Comparison of ENCODE assay signal across 9 mouse cellular contexts in genomic region chr8:83660995-83661680, GRCm38 (mm10). TPM values are rescaled to one million over a fixed set of nuclear protein-coding genes. Genes with fewer than 3 reads are reported as not detected.
DNase-seq lines count a peak whose midpoint lies in the region; ATAC-seq and TF ChIP-seq lines count a peak whose summit lies in the region.
"Had no signal": no experiment of that assay in that cellular context is flagged by ENCODE, and none has a peak within 500 bp of the region (broad histone marks: within the 10 kb centered on the region; RNA-seq: fewer than 3 reads in every experiment).

No protein-coding gene starts in this region.

- TF ChIP-seq EP300 in liver, embryonic 14.5 days (IDR thresholded peaks at IDR 0.05; ENCODE audit: low read depth), result no peak
- no peak for TF ChIP-seq EP300 in stomach, postnatal 0 days (optimal IDR thresholded peaks at IDR 0.05)

- H3K36me3 ChIP-seq in embryonic facial prominence, embryonic 10.5 days (replicated peaks), result peaks cover 51% of the 10 kb centered on the region
- H3K36me3 ChIP-seq in hindbrain, embryonic 16.5 days (ENCODE audit: control insufficient read depth, insufficient read depth, low read length), result no peaks in the 10 kb centered on the region
- H3K36me3 ChIP-seq in liver, embryonic 14.5 days (replicated peaks; ENCODE audit: control insufficient read depth, insufficient read depth, low read depth), result no peaks in the 10 kb centered on the region
- peaks cover 6% of the 10 kb centered on the region; the same call in 1 of the 2 replicates for H3K36me3 ChIP-seq in stomach, postnatal 0 days (ENCODE audit: control insufficient read depth, insufficient read depth, low read length)

- TF ChIP-seq CTCF in gastrocnemius, adult 2 months (IDR thresholded peaks at IDR 0.05), result no peak
- TF ChIP-seq CTCF in liver, embryonic 14.5 days (IDR thresholded peaks at IDR 0.05; ENCODE audit: low read depth), result no peak
- no peak for TF ChIP-seq CTCF in stomach, postnatal 0 days (IDR thresholded peaks at IDR 0.05; ENCODE audit: low read depth)

- intact Hi-C loops in gastrocnemius, adult 2 months (cut with DNase I), result loop anchor here (5.0 kb wide), 1 partner anchor 36 kb away; the partner anchor contains the start of gene Pkn1

- DNase-seq in gastrocnemius, adult 2 months, result peak; percentile 47
- DNase-seq in gastrocnemius, postnatal 25 days, result no peak
- peak; percentile 60 for DNase-seq in embryonic facial prominence, embryonic 10.5 days (ENCODE audit: low spot score)
- DNase-seq in liver, embryonic 14.5 days (ENCODE audit: low read depth in 3 of 3, low spot score in 3 of 3), result no peak
- DNase-seq in stomach, postnatal 0 days (ENCODE audit: low spot score), result peak; percentile 39
- no peak for DNase-seq in urinary bladder, postnatal 25 days (ENCODE audit: low spot score)

- H3K4me2 ChIP-seq in hindbrain, embryonic 16.5 days (ENCODE audit: low read length), result 0 out of 2 replicates have a peak overlapping the region, but pooled peaks have one; percentile 10
- H3K4me2 ChIP-seq in liver, embryonic 14.5 days (ENCODE audit: low read depth), result peak overlapping the region; percentile 6; the same call in 1 of the 2 replicates
- H3K4me2 ChIP-seq in stomach, postnatal 0 days (replicated peaks; ENCODE audit: low read depth), result peak overlapping the region; percentile 43

- peaks cover under 1% of the 10 kb centered on the region; the same call in 1 of the 2 replicates for H3K27me3 ChIP-seq in embryonic facial prominence, embryonic 10.5 days (replicated peaks; ENCODE audit: low read depth, poor library complexity, severe bottlenecking)
- H3K27me3 ChIP-seq in hindbrain, embryonic 16.5 days (replicated peaks; ENCODE audit: control insufficient read depth, insufficient read depth, low read length), result no peaks in the 10 kb centered on the region
- H3K27me3 ChIP-seq in liver, embryonic 14.5 days (ENCODE audit: control insufficient read depth, insufficient read depth, low read length), result no peaks in the 10 kb centered on the region
- H3K27me3 ChIP-seq in stomach, postnatal 0 days (ENCODE audit: control insufficient read depth, insufficient read depth, low read length), result no peaks in the 10 kb centered on the region

- ATAC-seq in hindbrain, embryonic 16.5 days, result peak; percentile 5; the same call in 1 of the 2 replicates
- no peak for ATAC-seq in liver, embryonic 14.5 days (ENCODE audit: insufficient read depth)
- no peak for ATAC-seq in stomach, postnatal 0 days (ENCODE audit: low FRiP score, low TSS enrichment)
- ATAC-seq in erythroid progenitor cell, adult 5-6 weeks (replicated peaks; ENCODE audit: low FRiP score, poor library complexity, severe bottlenecking), result no peak

- H3K9me3 ChIP-seq in embryonic facial prominence, embryonic 10.5 days, result no peaks in the 10 kb centered on the region
- H3K9me3 ChIP-seq in hindbrain, embryonic 16.5 days (ENCODE audit: control insufficient read depth, low read length), result no peaks in the 10 kb centered on the region
- H3K9me3 ChIP-seq in liver, embryonic 14.5 days (ENCODE audit: control insufficient read depth, low read length), result no peaks in the 10 kb centered on the region
- no peaks in the 10 kb centered on the region for H3K9me3 ChIP-seq in stomach, postnatal 0 days (ENCODE audit: control insufficient read depth, low read length)

- WGBS in embryonic facial prominence, embryonic 10.5 days, result 15% methylated on average over 22 of the region's 22 CpGs
- WGBS in hindbrain, embryonic 16.5 days, result 24% methylated on average over 22 of the region's 22 CpGs
- WGBS in liver, embryonic 14.5 days (ENCODE audit: insufficient replicate concordance), result 40% methylated on average over 22 of the region's 22 CpGs
- WGBS in stomach, postnatal 0 days, result 23% methylated on average over 22 of the region's 22 CpGs

- peak overlapping the region; percentile 44 for H3K4me3 ChIP-seq in gastrocnemius, adult 2 months
- H3K4me3 ChIP-seq in embryonic facial prominence, embryonic 10.5 days, result peak overlapping the region; percentile 43
- no peak overlapping the region for H3K4me3 ChIP-seq in hindbrain, embryonic 16.5 days (ENCODE audit: low read length)
- H3K4me3 ChIP-seq in liver, embryonic 14.5 days (ENCODE audit: insufficient read depth in 1 of 2, low read depth in 2 of 2, low read length in 2 of 2), result no peak overlapping the region
- H3K4me3 ChIP-seq in stomach, postnatal 0 days (ENCODE audit: low read depth, low read length), result peak overlapping the region; percentile 21; the same call in 1 of the 2 replicates

- peaks cover 68% of the 10 kb centered on the region for H3K4me1 ChIP-seq in embryonic facial prominence, embryonic 10.5 days
- peaks cover 23% of the 10 kb centered on the region for H3K4me1 ChIP-seq in hindbrain, embryonic 16.5 days (ENCODE audit: control insufficient read depth, insufficient read depth, low read depth, low read length)
- H3K4me1 ChIP-seq in liver, embryonic 14.5 days (replicated peaks; ENCODE audit: control insufficient read depth in 2 of 2, insufficient read depth in 2 of 2, low read length in 1 of 2), result peaks cover 8 to 12% of the 10 kb centered on the region in 2 experiments
- H3K4me1 ChIP-seq in stomach, postnatal 0 days (replicated peaks; ENCODE audit: control insufficient read depth, insufficient read depth), result peaks cover 25% of the 10 kb centered on the region

- H3K9ac ChIP-seq in hindbrain, embryonic 16.5 days (ENCODE audit: low read depth, low read length), result peak overlapping the region; percentile 28; the same call in 1 of the 2 replicates
- no peak overlapping the region for H3K9ac ChIP-seq in liver, embryonic 14.5 days (replicated peaks)
- peak overlapping the region; percentile 59 for H3K9ac ChIP-seq in stomach, postnatal 0 days (ENCODE audit: low read length)

- peak overlapping the region; percentile 67 for H3K27ac ChIP-seq in gastrocnemius, adult 2 months
- peak overlapping the region; percentile 68 for H3K27ac ChIP-seq in embryonic facial prominence, embryonic 10.5 days (replicated peaks)
- peak overlapping the region; percentile 9; the same call in 1 of the 2 replicates for H3K27ac ChIP-seq in hindbrain, embryonic 16.5 days (ENCODE audit: low read depth, low read length)
- H3K27ac ChIP-seq in liver, embryonic 14.5 days, result no peak overlapping the region
- H3K27ac ChIP-seq in stomach, postnatal 0 days (replicated peaks), result peak overlapping the region; percentile 80
- H3K27ac ChIP-seq: macrophage had no signal

RNA-seq across cellular contexts. Expression of gene Ptger1, which starts 5.3 kb away (rescaled TPM):
- total RNA-seq in gastrocnemius, adult 2 months (2021), result under 1 TPM; 0.08 to 0.39 TPM
- under 1 TPM; 0.13 to 0.15 TPM for total RNA-seq in gastrocnemius, postnatal 25 days (2021)
- 0.36 and 0.41 TPM in 2 replicates for polyA plus RNA-seq in embryonic facial prominence, embryonic 10.5 days (2016; fragmentation: Nextera tagmentation; extraction: Ambion mirVana)
- 0.61 and 0.87 TPM in 2 replicates for polyA plus RNA-seq in hindbrain, embryonic 16.5 days (2015; fragmentation: Nextera tagmentation; extraction: Ambion mirVana)
- polyA plus RNA-seq in liver, embryonic 14.5 days (2012; rRNA removed), result 0.09 and 0.19 TPM in 2 replicates
- 0.18 and 0.47 TPM in 2 replicates for polyA plus RNA-seq in liver, embryonic 14.5 days (2014; fragmentation: Nextera tagmentation; extraction: Ambion mirVana)
- 5.6 and 5.9 TPM in 2 replicates for polyA plus RNA-seq in stomach, postnatal 0 days (2015; fragmentation: Nextera tagmentation; extraction: Ambion mirVana)
- not detected in 2 replicates for total RNA-seq in erythroid progenitor cell, adult 5-6 weeks (2015; ENCODE audit: low replicate concordance)
- total RNA-seq in erythroid progenitor cell, adult 5-6 weeks (2017; ENCODE audit: low replicate concordance), result 0.13 TPM in 1 of 2 replicates, not detected in the other

RNA-seq across cellular contexts. Expression of gene Gipc1, which starts 8.7 kb away (rescaled TPM):
- 10 to 100 TPM; 17.8 to 20.3 TPM for total RNA-seq in gastrocnemius, adult 2 months (2021)
- total RNA-seq in gastrocnemius, postnatal 25 days (2021), result 10 to 100 TPM; 18.9 to 20.4 TPM
- 208 and 209 TPM in 2 replicates for polyA plus RNA-seq in embryonic facial prominence, embryonic 10.5 days (2016; fragmentation: Nextera tagmentation; extraction: Ambion mirVana)
- 135 TPM in 2 replicates for polyA plus RNA-seq in hindbrain, embryonic 16.5 days (2015; fragmentation: Nextera tagmentation; extraction: Ambion mirVana)
- 22.5 and 27.2 TPM in 2 replicates for polyA plus RNA-seq in liver, embryonic 14.5 days (2012; rRNA removed)
- polyA plus RNA-seq in liver, embryonic 14.5 days (2014; fragmentation: Nextera tagmentation; extraction: Ambion mirVana), result 32.5 and 34.7 TPM in 2 replicates
- 171 and 183 TPM in 2 replicates for polyA plus RNA-seq in stomach, postnatal 0 days (2015; fragmentation: Nextera tagmentation; extraction: Ambion mirVana)
- total RNA-seq in erythroid progenitor cell, adult 5-6 weeks (2015; ENCODE audit: low replicate concordance), result 2.9 and 5.9 TPM in 2 replicates
- 9.3 and 12.5 TPM in 2 replicates for total RNA-seq in erythroid progenitor cell, adult 5-6 weeks (2017; ENCODE audit: low replicate concordance)

RNA-seq across cellular contexts. Expression of gene Pkn1, which starts 37.8 kb away (rescaled TPM):
- total RNA-seq in gastrocnemius, adult 2 months (2021), result 10 to 100 TPM; 25.8 to 29.9 TPM
- total RNA-seq in gastrocnemius, postnatal 25 days (2021), result 10 to 100 TPM; 34.4 to 47.5 TPM
- 30.3 and 30.9 TPM in 2 replicates for polyA plus RNA-seq in embryonic facial prominence, embryonic 10.5 days (2016; fragmentation: Nextera tagmentation; extraction: Ambion mirVana)
- 21.2 and 24.6 TPM in 2 replicates for polyA plus RNA-seq in hindbrain, embryonic 16.5 days (2015; fragmentation: Nextera tagmentation; extraction: Ambion mirVana)
- 8.7 and 9.5 TPM in 2 replicates for polyA plus RNA-seq in liver, embryonic 14.5 days (2012; rRNA removed)
- 6.9 TPM in 2 replicates for polyA plus RNA-seq in liver, embryonic 14.5 days (2014; fragmentation: Nextera tagmentation; extraction: Ambion mirVana)
- 14.4 and 16.2 TPM in 2 replicates for polyA plus RNA-seq in stomach, postnatal 0 days (2015; fragmentation: Nextera tagmentation; extraction: Ambion mirVana)
- 12.6 and 25.9 TPM in 2 replicates for total RNA-seq in erythroid progenitor cell, adult 5-6 weeks (2015; ENCODE audit: low replicate concordance)
- total RNA-seq in erythroid progenitor cell, adult 5-6 weeks (2017; ENCODE audit: low replicate concordance), result 9.2 and 11.0 TPM in 2 replicates

RNA-seq across cellular contexts. Expression of gene Dnajb1, which starts 53.1 kb away (rescaled TPM):
- 10 to 100 TPM in 1 of 2 experiments, 1 to 10 TPM in 1; 3.6 to 11.8 TPM for total RNA-seq in gastrocnemius, adult 2 months (2021)
- total RNA-seq in gastrocnemius, postnatal 25 days (2021), result 1 to 10 TPM; 4.6 to 6.0 TPM
- 78.3 and 84.7 TPM in 2 replicates for polyA plus RNA-seq in embryonic facial prominence, embryonic 10.5 days (2016; fragmentation: Nextera tagmentation; extraction: Ambion mirVana)
- polyA plus RNA-seq in hindbrain, embryonic 16.5 days (2015; fragmentation: Nextera tagmentation; extraction: Ambion mirVana), result 60.8 and 61.8 TPM in 2 replicates
- polyA plus RNA-seq in liver, embryonic 14.5 days (2012; rRNA removed), result 26.1 and 32.7 TPM in 2 replicates
- polyA plus RNA-seq in liver, embryonic 14.5 days (2014; fragmentation: Nextera tagmentation; extraction: Ambion mirVana), result 37.6 and 37.8 TPM in 2 replicates
- 36.9 and 39.9 TPM in 2 replicates for polyA plus RNA-seq in stomach, postnatal 0 days (2015; fragmentation: Nextera tagmentation; extraction: Ambion mirVana)
- 56.2 and 59.5 TPM in 2 replicates for total RNA-seq in erythroid progenitor cell, adult 5-6 weeks (2015; ENCODE audit: low replicate concordance)
- 58.9 and 62.4 TPM in 2 replicates for total RNA-seq in erythroid progenitor cell, adult 5-6 weeks (2017; ENCODE audit: low replicate concordance)

RNA-seq across cellular contexts. Expression of gene Tecr, which starts 53.4 kb away (rescaled TPM):
- 100 to 1,000 TPM; 416 to 566 TPM for total RNA-seq in gastrocnemius, adult 2 months (2021)
- total RNA-seq in gastrocnemius, postnatal 25 days (2021), result 100 to 1,000 TPM; 313 to 489 TPM
- 667 and 713 TPM in 2 replicates for polyA plus RNA-seq in embryonic facial prominence, embryonic 10.5 days (2016; fragmentation: Nextera tagmentation; extraction: Ambion mirVana)
- 1,512 and 1,598 TPM in 2 replicates for polyA plus RNA-seq in hindbrain, embryonic 16.5 days (2015; fragmentation: Nextera tagmentation; extraction: Ambion mirVana)
- polyA plus RNA-seq in liver, embryonic 14.5 days (2012; rRNA removed), result 176 and 217 TPM in 2 replicates
- polyA plus RNA-seq in liver, embryonic 14.5 days (2014; fragmentation: Nextera tagmentation; extraction: Ambion mirVana), result 294 and 325 TPM in 2 replicates
- polyA plus RNA-seq in stomach, postnatal 0 days (2015; fragmentation: Nextera tagmentation; extraction: Ambion mirVana), result 413 and 424 TPM in 2 replicates
- 292 and 301 TPM in 2 replicates for total RNA-seq in erythroid progenitor cell, adult 5-6 weeks (2015; ENCODE audit: low replicate concordance)
- 92.2 and 190 TPM in 2 replicates for total RNA-seq in erythroid progenitor cell, adult 5-6 weeks (2017; ENCODE audit: low replicate concordance)

Comparison
In these comparisons a context has a peak if more than half of its experiments do, and no peak if none do; other contexts are left out.
1. DNase-seq: peak in gastrocnemius, adult 2 months (single experiment), embryonic facial prominence, embryonic 10.5 days (single experiment) and stomach, postnatal 0 days (single experiment); none in gastrocnemius, postnatal 25 days (single experiment), liver, embryonic 14.5 days (0 of 3) and urinary bladder, postnatal 25 days (single experiment).
2. H3K4me3 ChIP-seq: peak in gastrocnemius, adult 2 months (single experiment), embryonic facial prominence, embryonic 10.5 days (single experiment) and stomach, postnatal 0 days (single experiment); none in hindbrain, embryonic 16.5 days (single experiment) and liver, embryonic 14.5 days (0 of 2).
3. Peak in every context shown above with its lines, with median percentiles within 50 percentile points of each other: H3K4me2 ChIP-seq.